Mouse (Mus musculus): ENCODE data around the gene Tgfbr3.

The Tgfbr3 gene

GRCm38 (mm10) chr5:107173483-107173882 lies 115.9 kb downstream of the Tgfbr3 start:
- no peak for DNase-seq (ENCODE audit: low spot score in 2 of 2)

- DNase-seq (ENCODE audit: low spot score in 2 of 2), result no peak
Measured at GRCm38 (mm10) chr5:107171861-107172260, 117.6 kb downstream of the Tgfbr3 start.

- no peak for DNase-seq (ENCODE audit: low spot score in 2 of 2)
Measured at GRCm38 (mm10) chr5:107169796-107170195, 119.6 kb downstream of the Tgfbr3 start.

- peak in 1 of 2 experiments; percentile 29 for DNase-seq (ENCODE audit: low spot score in 2 of 2)
Measured at GRCm38 (mm10) chr5:107167872-107168300, 121.5 kb downstream of the Tgfbr3 start.

GRCm38 (mm10) chr5:107167373-107167772 lies 122.1 kb downstream of the Tgfbr3 start:
- no peak for DNase-seq (ENCODE audit: low spot score in 2 of 2)

GRCm38 (mm10) chr5:107166659-107167370 lies 122.6 kb downstream of the Tgfbr3 start:
- DNase-seq (ENCODE audit: low spot score in 2 of 2), result no peak

- DNase-seq (ENCODE audit: low spot score in 2 of 2), result no peak
Measured at GRCm38 (mm10) chr5:107165734-107166133, 123.7 kb downstream of the Tgfbr3 start.

- no peak for DNase-seq (ENCODE audit: low spot score in 2 of 2)
Measured at GRCm38 (mm10) chr5:107165271-107165670, 124.2 kb downstream of the Tgfbr3 start.

- DNase-seq (ENCODE audit: low spot score in 2 of 2), result no peak
Measured at GRCm38 (mm10) chr5:107164856-107165255, 124.6 kb downstream of the Tgfbr3 start.

- no peak for DNase-seq (ENCODE audit: low spot score in 2 of 2)
Measured at GRCm38 (mm10) chr5:107164146-107164545, 125.3 kb downstream of the Tgfbr3 start.

- DNase-seq (ENCODE audit: low spot score in 2 of 2), result no peak
Measured at GRCm38 (mm10) chr5:107163336-107163735, 126.1 kb downstream of the Tgfbr3 start.

- DNase-seq (ENCODE audit: low spot score in 2 of 2), result no peak
Measured at GRCm38 (mm10) chr5:107162812-107163211, 126.6 kb downstream of the Tgfbr3 start.

GRCm38 (mm10) chr5:107162319-107162718 lies 127.1 kb downstream of the Tgfbr3 start:
- no peak for DNase-seq (ENCODE audit: low spot score in 2 of 2)

- DNase-seq (ENCODE audit: low spot score in 2 of 2), result no peak
Measured at GRCm38 (mm10) chr5:107159914-107160890, 129.2 kb downstream of the Tgfbr3 start.

- no peak for DNase-seq (ENCODE audit: low spot score in 2 of 2)
Measured at GRCm38 (mm10) chr5:107158531-107159178, 130.8 kb downstream of the Tgfbr3 start.

GRCm38 (mm10) chr5:107157384-107157783 lies 132.0 kb downstream of the Tgfbr3 start:
- DNase-seq (ENCODE audit: low spot score in 2 of 2), result no peak

GRCm38 (mm10) chr5:107156096-107156495 lies 133.3 kb downstream of the Tgfbr3 start:
- no peak for DNase-seq (ENCODE audit: low spot score in 2 of 2)

- no peak for DNase-seq (ENCODE audit: low spot score in 2 of 2)
Measured at GRCm38 (mm10) chr5:107152989-107153388, 136.4 kb downstream of the Tgfbr3 start.

GRCm38 (mm10) chr5:107151320-107151719 lies 138.1 kb downstream of the Tgfbr3 start:
- no peak for DNase-seq (ENCODE audit: low spot score in 2 of 2)

GRCm38 (mm10) chr5:107150555-107151312 lies 138.7 kb downstream of the Tgfbr3 start:
- DNase-seq (ENCODE audit: low spot score in 2 of 2), result no peak
